Mouse (Mus musculus) G1E (cell line): ENCODE measurements around the gene Gm9913.

ENCODE experiments used
- CTCF ChIP-seq: IDR thresholded peaks from 2 replicates; pipeline ENCODE4 v1.5.1; 2012; ENCODE audit warnings: low read depth, low read length, inconsistent platforms, mixed read lengths
- GATA1 ChIP-seq: IDR thresholded peaks from 2 replicates; pipeline ENCODE4 v1.6.1; 2012; ENCODE audit warnings: borderline replicate concordance, low read length, inconsistent platforms, mixed read lengths
- TAL1 ChIP-seq: conservative IDR thresholded peaks from 2 replicates; pipeline ENCODE4 v1.6.1; 2012; ENCODE audit warnings: low read depth, low read length, inconsistent platforms, mixed read lengths

GRCm38 (mm10) chr2:125481116-125481515 is 23.8 kb upstream of the Gm9913 start:
- TF ChIP-seq GATA1 (no peak), CTCF (no peak), TAL1 (no peak)
